Mouse (Mus musculus) adrenal gland, postnatal 36 days (tissue): ENCODE measurements at regions not wholly inside any gene's neighbourhood (a gene's known extent, or its start where the extent isn't known, plus 50 kb on each side); places are given as distances from the start of the nearest gene placed in this dataset.

Experiments
- DNase-seq, 2 experiments: peaks; one replicate each; pipeline ENCODE4 v3.0.0; 2021; ENCODE audit warnings: mixed read lengths in 1 of 2

DNA sequence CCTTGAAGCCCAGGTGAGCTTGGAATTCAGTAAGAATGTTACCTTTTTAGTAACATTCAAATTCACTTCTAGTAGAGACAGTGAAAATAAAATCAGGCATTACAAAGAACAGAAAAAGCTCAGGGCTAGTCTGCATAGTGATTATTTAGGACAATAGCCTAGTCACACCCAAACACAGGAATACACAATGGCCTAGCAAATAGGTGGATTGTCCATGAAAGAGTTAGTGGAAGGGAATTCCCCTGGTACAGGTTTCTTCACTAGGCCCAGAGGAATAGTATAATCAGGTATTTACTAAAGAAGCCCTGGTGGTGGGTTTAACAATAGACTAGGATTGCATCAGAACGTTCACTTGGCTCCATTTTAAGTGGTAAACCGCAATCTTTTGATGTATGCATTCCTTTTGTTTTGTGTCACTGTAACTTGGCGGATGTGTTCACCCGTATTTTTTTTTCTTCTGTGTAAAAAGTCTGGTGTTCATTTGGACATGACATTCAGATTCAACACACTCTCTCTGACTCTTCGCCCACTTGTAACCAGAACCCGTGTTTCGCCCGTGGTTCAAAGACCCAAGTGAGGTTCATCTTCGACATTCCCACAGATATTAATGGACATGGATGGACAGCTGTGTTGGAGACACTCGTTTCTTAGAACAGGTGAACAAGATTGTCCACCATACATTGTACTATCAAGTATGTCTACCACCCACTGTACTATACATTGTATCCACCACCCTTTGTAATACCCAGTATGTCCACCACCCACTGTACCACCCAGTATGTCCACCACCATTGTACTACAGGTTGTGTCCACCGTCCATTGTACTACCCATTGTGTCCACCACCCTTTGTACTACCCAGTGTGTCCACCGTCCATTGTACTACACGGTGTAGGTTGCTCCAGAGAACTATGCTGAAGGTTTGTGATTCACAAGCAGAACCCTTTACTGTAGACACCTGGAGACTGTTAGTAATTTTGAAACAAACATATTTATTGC is 146.9 kb upstream of the Negr1 start:
- no peak for DNase-seq

- DNase-seq: no peak
These were observed 143.5 kb upstream of the Negr1 start for GRCm38 (mm10) chr3:156418124-156418523.

DNA sequence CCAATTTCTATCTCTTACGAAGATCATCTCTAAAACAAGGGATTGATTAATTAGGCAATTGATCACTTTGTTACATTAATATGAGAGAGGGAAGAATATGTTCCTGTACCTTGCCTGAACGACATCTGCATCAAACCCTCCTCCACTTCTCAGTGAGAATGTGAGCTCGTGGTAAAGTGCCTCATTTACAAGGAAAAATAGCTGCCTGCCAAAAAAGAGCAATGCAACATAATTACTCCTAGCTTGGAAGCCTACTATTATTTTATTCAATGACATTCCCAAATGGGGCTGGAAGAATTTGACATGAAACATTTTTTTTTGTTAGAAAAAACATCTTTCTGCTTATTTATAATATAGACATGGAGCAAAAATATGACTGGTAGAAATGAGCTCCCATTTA is 138.5 kb upstream of the Negr1 start:
- DNase-seq: no peak

DNA sequence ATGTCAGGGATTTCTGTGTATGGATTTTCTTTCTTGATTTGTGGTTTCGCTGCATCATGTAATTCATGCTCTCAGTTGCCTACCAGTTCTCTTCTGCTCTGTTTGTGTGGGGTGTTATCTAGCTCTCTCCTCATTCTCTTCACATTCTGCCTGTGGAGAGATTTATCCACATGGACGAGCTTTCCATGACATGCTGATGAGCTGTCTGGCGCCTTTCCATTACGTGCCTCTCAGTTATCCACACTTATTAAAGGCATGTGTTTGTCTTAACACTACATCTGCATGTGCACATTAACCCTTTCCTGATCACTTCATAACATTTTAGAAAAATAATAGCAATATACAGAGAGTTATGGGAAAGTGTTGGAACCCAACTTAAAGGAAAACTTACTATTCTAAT is 106.6 kb upstream of the Negr1 start:
- no peak for DNase-seq

DNA sequence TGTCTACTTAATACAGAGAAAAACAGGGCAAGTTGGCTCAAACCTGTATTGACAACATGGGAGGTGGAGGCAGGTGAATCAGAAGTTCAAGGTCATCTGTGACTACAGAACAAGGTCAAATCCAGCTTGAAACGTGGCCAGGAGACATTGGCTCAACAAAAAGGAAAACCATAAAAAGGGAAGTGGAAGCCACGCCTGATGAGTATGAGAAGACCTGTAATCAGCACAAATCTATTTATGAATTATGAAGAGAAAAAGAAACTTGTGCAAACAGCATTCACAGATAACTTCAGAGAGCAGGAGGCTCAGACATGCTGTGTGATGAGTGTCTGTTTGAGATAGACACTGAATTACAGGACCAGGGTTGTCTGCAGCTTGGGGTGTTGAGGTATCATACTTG is 98.3 kb upstream of the Negr1 start:
- DNase-seq: no peak

GRCm38 (mm10) chr3:156465601-156466000 is 96.0 kb upstream of the Negr1 start:
- DNase-seq: no peak

DNA sequence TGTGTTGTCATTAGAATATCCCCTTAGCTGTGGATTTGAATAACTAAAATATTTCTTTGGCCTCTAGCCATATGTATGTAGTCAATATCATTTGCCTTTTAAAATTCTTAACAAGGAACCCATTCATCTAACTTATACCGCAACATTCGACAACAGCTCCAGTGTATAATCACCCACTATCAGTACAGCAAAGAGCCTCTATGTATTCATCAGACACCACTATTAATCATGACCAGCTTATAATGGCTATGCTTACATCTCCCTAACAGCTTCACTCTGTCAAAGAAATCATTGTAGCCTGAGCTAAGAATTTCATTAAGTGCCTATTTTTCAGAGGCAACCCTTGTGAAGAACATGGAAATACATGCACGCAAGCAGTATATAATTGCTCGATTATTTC is 88.9 kb upstream of the Negr1 start:
- DNase-seq: no peak
